Mouse (Mus musculus): ENCODE measurements around the gene Gm44805.

GRCm38 (mm10) chr7:19694336-19695212 is 13.4 kb upstream of the Gm44805 start:
- no peak for TF ChIP-seq CHD2 (IDR thresholded peaks at IDR 0.05; ENCODE audit: low read depth, low read length)
- TF ChIP-seq MAFK (IDR thresholded peaks at IDR 0.05; ENCODE audit: insufficient read depth, low read depth, low read length) = no peak
- no peak for TF ChIP-seq ZNF384 (IDR thresholded peaks at IDR 0.05; ENCODE audit: low read depth, low read length)
- TF ChIP-seq ZC3H11A (IDR thresholded peaks at IDR 0.05; ENCODE audit: borderline replicate concordance, low read depth, low read length) = no peak
